Mouse (Mus musculus) heart, embryonic 16.5 days (tissue): ENCODE results near the gene Scly. TPM values are rescaled to one million over a fixed set of nuclear protein-coding genes. Genes with fewer than 3 reads are reported as not detected.

ENCODE experiments used
- ATAC-seq: fragments of 200-750 bp; cut with Nextera tagmentation; replicated peaks from 2 replicates; pipeline ENCODE4 v1.8.0; 2017; ENCODE audit warnings: moderate number of reproducible peaks; ENCODE audit not compliant: insufficient read depth, low FRiP score; ENCODE audit errors: extremely low read depth
- H3K27ac ChIP-seq: fragments of 300-500 bp; sonication (generic); 2 replicates; pipeline ENCODE4 v1.5.1; 2014; ENCODE audit warnings: mild to moderate bottlenecking, low read length, control low read depth, moderate library complexity
- H3K27me3 ChIP-seq: fragments of 300-500 bp; sonication (generic); 2 replicates; pipeline ENCODE4 v1.6.1; 2014; ENCODE audit warnings: low read length, mixed read lengths; ENCODE audit not compliant: control insufficient read depth, insufficient read depth
- H3K36me3 ChIP-seq: fragments of 300-500 bp; sonication (generic); 2 replicates; pipeline ENCODE4 v1.6.1; 2014; ENCODE audit not compliant: control insufficient read depth, insufficient read depth
- H3K4me1 ChIP-seq: fragments of 300-500 bp; sonication (generic); 2 replicates; pipeline ENCODE4 v1.6.1; 2014; ENCODE audit warnings: low read length, mixed read lengths; ENCODE audit not compliant: control insufficient read depth, insufficient read depth
- H3K4me2 ChIP-seq: fragments of 300-500 bp; sonication (generic); 2 replicates; pipeline ENCODE4 v1.6.1; 2014; ENCODE audit warnings: low read depth, mild to moderate bottlenecking, control low read depth, low read length
- H3K4me3 ChIP-seq: fragments of 300-500 bp; sonication (generic); 2 replicates; pipeline ENCODE4 v1.5.1; 2014; ENCODE audit warnings: mild to moderate bottlenecking, control low read depth, low read length
- H3K9ac ChIP-seq: fragments of 300-500 bp; sonication (generic); 2 replicates; pipeline ENCODE4 v1.6.1; 2014; ENCODE audit warnings: low read length, control low read depth
- H3K9me3 ChIP-seq: fragments of 300-500 bp; sonication (generic); replicated peaks from 2 replicates; pipeline ENCODE4 v1.6.1; 2016; ENCODE audit warnings: low read length; ENCODE audit not compliant: control insufficient read depth
- WGBS: fragments of 180-500 bp; shearing (Covaris S2); extraction: QIAGEN DNeasy Blood & Tissue Kit; methylation state at CpG from one replicate; pipeline ENCODE4 v1.1.7; 2014; 5-methylcytosine and 5-hydroxymethylcytosine counted together
- polyA plus RNA-seq: library from polyadenylated mRNA; unstranded; fragments of >200 nt; fragmentation: Nextera tagmentation; extraction: Ambion mirVana; gene quantifications from 2 replicates; pipeline ENCODE4 v1.2.1, GENCODE M21; 2015

The Scly gene
- polyA plus RNA-seq, 1 experiment from 2014 or later: 17.5 TPM

GRCm38 (mm10) chr1:91262508-91262907 lies 35.6 kb upstream of the Scly start:
- H3K36me3 ChIP-seq: peaks cover 9% of the 10 kb centered on the region
- WGBS: 89% methylated on average over 7 of the region's 7 CpGs
- H3K9ac ChIP-seq: no peak overlapping the region
- H3K9me3 ChIP-seq: no peaks in the 10 kb centered on the region
- no peak overlapping the region for H3K27ac ChIP-seq
- no peak overlapping the region for H3K4me3 ChIP-seq
- H3K27me3 ChIP-seq: no peaks in the 10 kb centered on the region
- H3K4me1 ChIP-seq: peaks cover 8% of the 10 kb centered on the region
- no peak overlapping the region for H3K4me2 ChIP-seq
- ATAC-seq: no peak

- 83% methylated on average over 2 of the region's 2 CpGs for WGBS
- Histone ChIP-seq H3K4me1 (0 out of 2 replicates have a peak, but pooled peaks cover 2% of the 10 kb centered on the region), H3K27me3 (no peaks in the 10 kb centered on the region), H3K4me3 (no peak overlapping the region), H3K9ac (no peak overlapping the region), H3K27ac (no peak overlapping the region), H3K4me2 (no peak overlapping the region), H3K9me3 (no peaks in the 10 kb centered on the region), H3K36me3 (peaks cover 10% of the 10 kb centered on the region)
- no peak for ATAC-seq
These were observed 25.9 kb upstream of the Scly start for GRCm38 (mm10) chr1:91272260-91272659.

GRCm38 (mm10) chr1:91276581-91276980 lies 21.6 kb upstream of the Scly start:
- no peaks in the 10 kb centered on the region for H3K4me1 ChIP-seq
- no peak overlapping the region for H3K9ac ChIP-seq
- H3K4me3 ChIP-seq: no peak overlapping the region
- no peak for ATAC-seq
- H3K27me3 ChIP-seq: no peaks in the 10 kb centered on the region
- no peak overlapping the region for H3K4me2 ChIP-seq
- WGBS: 96% methylated on average over 4 of the region's 4 CpGs
- no peaks in the 10 kb centered on the region for H3K9me3 ChIP-seq
- H3K27ac ChIP-seq: no peak overlapping the region
- H3K36me3 ChIP-seq: peaks cover 33% of the 10 kb centered on the region

GRCm38 (mm10) chr1:91277480-91277879 lies 20.7 kb upstream of the Scly start:
- 80% methylated on average over 2 of the region's 2 CpGs for WGBS
- H3K36me3 ChIP-seq: peaks cover 33% of the 10 kb centered on the region
- H3K9me3 ChIP-seq: no peaks in the 10 kb centered on the region
- no peaks in the 10 kb centered on the region for H3K27me3 ChIP-seq
- no peaks in the 10 kb centered on the region for H3K4me1 ChIP-seq
- H3K4me3 ChIP-seq: no peak overlapping the region
- no peak overlapping the region for H3K9ac ChIP-seq
- no peak for ATAC-seq
- H3K27ac ChIP-seq: no peak overlapping the region
- H3K4me2 ChIP-seq: no peak overlapping the region

- no peak overlapping the region for H3K27ac ChIP-seq
- no peak for ATAC-seq
- 93% methylated on average over 3 of the region's 3 CpGs for WGBS
- no peak overlapping the region for H3K4me3 ChIP-seq
- H3K36me3 ChIP-seq: peaks cover 35% of the 10 kb centered on the region
- no peaks in the 10 kb centered on the region for H3K4me1 ChIP-seq
- no peaks in the 10 kb centered on the region for H3K27me3 ChIP-seq
- no peak overlapping the region for H3K4me2 ChIP-seq
- no peak overlapping the region for H3K9ac ChIP-seq
- H3K9me3 ChIP-seq: no peaks in the 10 kb centered on the region
These were observed 19.6 kb upstream of the Scly start for GRCm38 (mm10) chr1:91278410-91279119.

GRCm38 (mm10) chr1:91279126-91279525 lies 19.0 kb upstream of the Scly start:
- Histone ChIP-seq H3K9ac (no peak overlapping the region), H3K27ac (no peak overlapping the region), H3K9me3 (no peaks in the 10 kb centered on the region), H3K27me3 (no peaks in the 10 kb centered on the region), H3K4me3 (no peak overlapping the region), H3K4me2 (no peak overlapping the region), H3K4me1 (no peaks in the 10 kb centered on the region), H3K36me3 (peaks cover 38% of the 10 kb centered on the region)
- WGBS: 85% methylated on average over 1 of the region's 1 CpGs
- ATAC-seq: no peak

GRCm38 (mm10) chr1:91282582-91282981 lies 15.6 kb upstream of the Scly start:
- Histone ChIP-seq H3K9me3 (no peaks in the 10 kb centered on the region), H3K4me1 (no peaks in the 10 kb centered on the region), H3K36me3 (peaks cover 29% of the 10 kb centered on the region), H3K4me2 (no peak overlapping the region), H3K27ac (no peak overlapping the region), H3K9ac (no peak overlapping the region), H3K4me3 (no peak overlapping the region), H3K27me3 (no peaks in the 10 kb centered on the region)
- 73% methylated on average over 1 of the region's 1 CpGs for WGBS
- no peak for ATAC-seq

- Histone ChIP-seq H3K36me3 (peaks cover 5% of the 10 kb centered on the region), H3K9me3 (no peaks in the 10 kb centered on the region), H3K4me1 (no peaks in the 10 kb centered on the region), H3K4me3 (no peak overlapping the region), H3K9ac (no peak overlapping the region), H3K27ac (no peak overlapping the region), H3K4me2 (no peak overlapping the region), H3K27me3 (no peaks in the 10 kb centered on the region)
- 92% methylated on average over 1 of the region's 1 CpGs for WGBS
- no peak for ATAC-seq
These were observed 8.8 kb upstream of the Scly start for GRCm38 (mm10) chr1:91289375-91289774.

- Histone ChIP-seq H3K9ac (no peak overlapping the region), H3K4me1 (no peaks in the 10 kb centered on the region), H3K4me2 (no peak overlapping the region), H3K27me3 (no peaks in the 10 kb centered on the region), H3K9me3 (no peaks in the 10 kb centered on the region), H3K4me3 (no peak overlapping the region), H3K36me3 (peaks cover 5% of the 10 kb centered on the region; the same call in 1 of the 2 replicates), H3K27ac (no peak overlapping the region)
- WGBS: 92% methylated on average over 11 of the region's 11 CpGs
- no peak for ATAC-seq
These were observed 5.9 kb upstream of the Scly start for GRCm38 (mm10) chr1:91292101-91292825.
